Mouse (Mus musculus): ENCODE results near the gene Zfp932.
A peak's percentile ranks its signal among the peaks of the same experiment; 100 is the strongest.
"Not testable (repeated sequence)": the region's sequence is repeated elsewhere in the genome, so short reads cannot be mapped to it uniquely, and the experiment has no call there.

Zfp932 gene

GRCm38 (mm10) chr5:109996026-109996937, at the start of gene Zfp932:
Zfp932 (plus strand) TSS chr5:109996521.
- DNase-seq (ENCODE audit: low read depth, low spot score): peak; percentile 89

GRCm38 (mm10) chr5:109950281-109950680, 46.0 kb upstream of the Zfp932 start:
- DNase-seq (ENCODE audit: low read depth, low spot score): no peak

- not testable (repeated sequence) for DNase-seq (ENCODE audit: low read depth, low spot score)
These were observed 15.6 kb upstream of the Zfp932 start for GRCm38 (mm10) chr5:109980743-109981142.

- DNase-seq (ENCODE audit: low read depth, low spot score): peak; percentile 85
These were observed 860 bp upstream of the Zfp932 start for GRCm38 (mm10) chr5:109995461-109995860.

- peak; percentile 44 for DNase-seq (ENCODE audit: low read depth, low spot score)
These were observed 19.5 kb downstream of the Zfp932 start for GRCm38 (mm10) chr5:110015775-110016174.

- no peak for DNase-seq (ENCODE audit: low read depth, low spot score)
These were observed 27.0 kb downstream of the Zfp932 start for GRCm38 (mm10) chr5:110023273-110023672.

GRCm38 (mm10) chr5:110023694-110024427, 27.5 kb downstream of the Zfp932 start:
- DNase-seq (ENCODE audit: low read depth, low spot score): peak; percentile 74

GRCm38 (mm10) chr5:110057637-110058408, 61.5 kb downstream of the Zfp932 start:
- peak; percentile 92 for DNase-seq (ENCODE audit: low read depth, low spot score)
